In the genomic region with DNA sequence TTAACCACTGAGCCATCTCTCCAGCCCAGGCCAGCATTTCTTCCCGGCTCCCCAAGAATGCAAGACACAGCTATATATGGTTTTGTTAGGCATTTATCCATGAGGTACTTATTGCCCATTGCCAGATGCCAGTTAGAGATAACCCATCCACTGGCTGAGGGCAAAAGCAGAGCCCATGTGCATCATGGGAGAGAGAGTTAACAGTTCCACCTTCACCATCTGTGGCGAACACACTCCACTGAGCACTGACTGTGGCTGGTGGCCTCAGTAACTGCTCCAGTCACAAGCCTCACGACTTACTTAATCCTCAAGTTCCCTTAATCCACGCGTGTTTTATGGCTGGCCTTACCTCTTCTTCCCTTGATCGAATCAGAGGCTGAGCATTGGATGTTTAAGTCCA, we compare ENCODE assay signal across 36 mouse cellular contexts. TPM values are rescaled to one million over a fixed set of nuclear protein-coding genes. Genes with fewer than 3 reads are reported as not detected.
A peak's percentile ranks its signal among the peaks of the same experiment; 100 is the strongest.
DNase-seq lines count a peak whose midpoint lies in the region; ATAC-seq and TF ChIP-seq lines count a peak whose summit lies in the region.
"Had no signal": no experiment of that assay in that cellular context is flagged by ENCODE, and none has a peak within 500 bp of the region (broad histone marks: within the 10 kb centered on the region; RNA-seq: fewer than 3 reads in every experiment).

No protein-coding gene starts in this region.

- no peak overlapping the region for H3K4me3 ChIP-seq in MEL (ENCODE audit: control insufficient read depth in 1 of 2, insufficient read depth in 1 of 2, low read depth in 2 of 2, low read length in 2 of 2)
- H3K4me3 ChIP-seq in liver, embryonic 12.5 days = no peak overlapping the region
- no peak overlapping the region for H3K4me3 ChIP-seq in heart, embryonic 12.5 days
- H3K4me3 ChIP-seq in forebrain, postnatal 0 days (ENCODE audit: low read depth, low read length) = no peak overlapping the region
- H3K4me3 ChIP-seq: embryonic facial prominence, embryonic 12.5 days; erythroblast, embryonic 14.5 days; forebrain, embryonic 12.5 days; heart, embryonic 13.5 days; hindbrain, embryonic 12.5 days; midbrain, embryonic 10.5 days; myocyte; neural tube, embryonic 13.5 days; stomach, embryonic 15.5 days had no signal

- no peak overlapping the region for H3K4me2 ChIP-seq in liver, embryonic 12.5 days
- no peak overlapping the region for H3K4me2 ChIP-seq in heart, embryonic 12.5 days
- H3K4me2 ChIP-seq in forebrain, postnatal 0 days (ENCODE audit: low read depth) = no peak overlapping the region
- H3K4me2 ChIP-seq: embryonic facial prominence, embryonic 12.5 days; forebrain, embryonic 12.5 days; heart, embryonic 13.5 days; hindbrain, embryonic 12.5 days; neural tube, embryonic 13.5 days; stomach, embryonic 15.5 days had no signal

- peaks cover 24 to 30% of the 10 kb centered on the region in 2 experiments for H3K4me1 ChIP-seq in MEL (ENCODE audit: control insufficient read depth in 1 of 2, insufficient read depth in 2 of 2, low read length in 2 of 2)
- H3K4me1 ChIP-seq in liver, embryonic 12.5 days = peaks cover 44% of the 10 kb centered on the region
- H3K4me1 ChIP-seq in heart, embryonic 12.5 days (replicated peaks) = peaks cover 13% of the 10 kb centered on the region
- no peaks in the 10 kb centered on the region for H3K4me1 ChIP-seq in forebrain, postnatal 0 days (ENCODE audit: insufficient read depth)
- H3K4me1 ChIP-seq: stomach, embryonic 15.5 days had no signal

- 46% methylated on average over 6 of the region's 6 CpGs for WGBS in liver, embryonic 12.5 days (ENCODE audit: insufficient replicate concordance)
- 79% methylated on average over 6 of the region's 6 CpGs for WGBS in heart, embryonic 12.5 days
- 78% methylated on average over 6 of the region's 6 CpGs for WGBS in forebrain, postnatal 0 days

- no peaks in the 10 kb centered on the region for H3K9me3 ChIP-seq in MEL (replicated peaks; ENCODE audit: insufficient read depth, low read length)
- 0 out of 2 replicates have a peak, but pooled peaks cover 5% of the 10 kb centered on the region for H3K9me3 ChIP-seq in liver, embryonic 12.5 days (replicated peaks)
- no peaks in the 10 kb centered on the region for H3K9me3 ChIP-seq in heart, embryonic 12.5 days (replicated peaks)
- H3K9me3 ChIP-seq in forebrain, postnatal 0 days (ENCODE audit: low read length) = no peaks in the 10 kb centered on the region
- H3K9me3 ChIP-seq: embryonic facial prominence, embryonic 12.5 days; forebrain, embryonic 12.5 days; heart, embryonic 13.5 days; hindbrain, embryonic 12.5 days; midbrain, embryonic 10.5 days; neural tube, embryonic 13.5 days; stomach, embryonic 15.5 days had no signal

- peak in 1 of 2 experiments; percentile 63; a peak in 2 of 4 replicates for TF ChIP-seq EP300 in MEL (IDR thresholded peaks at IDR 0.05; ENCODE audit: low read depth in 1 of 2, low read length in 2 of 2)

- no peak overlapping the region for H3K9ac ChIP-seq in MEL (ENCODE audit: control insufficient read depth, low read depth, low read length, poor library complexity, severe bottlenecking)
- H3K9ac ChIP-seq in liver, embryonic 12.5 days = no peak overlapping the region
- no peak overlapping the region for H3K9ac ChIP-seq in heart, embryonic 12.5 days
- H3K9ac ChIP-seq in forebrain, postnatal 0 days = no peak overlapping the region
- H3K9ac ChIP-seq: embryonic facial prominence, embryonic 12.5 days; forebrain, embryonic 12.5 days; heart, embryonic 13.5 days; hindbrain, embryonic 12.5 days; neural tube, embryonic 13.5 days; stomach, embryonic 15.5 days had no signal

- TF ChIP-seq POLR2A in MEL (IDR thresholded peaks at IDR 0.05; ENCODE audit: control insufficient read depth in 1 of 2, insufficient read depth in 1 of 2, low read depth in 1 of 2, low read length in 2 of 2, poor library complexity in 1 of 2) = no peak

- peaks cover 0 to 22% of the 10 kb centered on the region in 2 experiments for H3K36me3 ChIP-seq in MEL (ENCODE audit: control insufficient read depth in 1 of 2, insufficient read depth in 2 of 2, low read length in 2 of 2)
- H3K36me3 ChIP-seq in liver, embryonic 12.5 days = peaks cover 4% of the 10 kb centered on the region; the same call in 1 of the 2 replicates
- H3K36me3 ChIP-seq in heart, embryonic 12.5 days = no peaks in the 10 kb centered on the region
- H3K36me3 ChIP-seq in forebrain, postnatal 0 days (ENCODE audit: insufficient read depth) = peaks cover 4% of the 10 kb centered on the region; the same call in 1 of the 2 replicates
- H3K36me3 ChIP-seq: embryonic facial prominence, embryonic 12.5 days; heart, embryonic 13.5 days; hindbrain, embryonic 12.5 days; midbrain, embryonic 10.5 days; stomach, embryonic 15.5 days had no signal

- no peak for TF ChIP-seq CTCF in MEL (IDR thresholded peaks at IDR 0.05 in 2 of 3, conservative IDR thresholded peaks at IDR 0.05 in 1 of 3; ENCODE audit: control insufficient read depth in 1 of 3, insufficient read depth in 1 of 3, low read depth in 2 of 3, low read length in 3 of 3, poor library complexity in 1 of 3, severe bottlenecking in 1 of 3)
- no peak for TF ChIP-seq CTCF in forebrain, postnatal 0 days (IDR thresholded peaks at IDR 0.05; ENCODE audit: low read depth)

- ATAC-seq in liver, embryonic 12.5 days = peak; percentile 72
- ATAC-seq in megakaryocyte, adult 5-6 weeks (ENCODE audit: poor library complexity, severe bottlenecking) = 0 out of 2 replicates have a peak, but pooled peaks have one; percentile 10
- ATAC-seq in frontal cortex, adult (ENCODE audit: low TSS enrichment) = no peak
- no peak for ATAC-seq in heart, embryonic 12.5 days (ENCODE audit: insufficient number of reproducible peaks, low FRiP score)
- ATAC-seq in forebrain, postnatal 0 days = no peak
- ATAC-seq: midbrain, embryonic 16.5 days had no signal

- no peaks in the 10 kb centered on the region for H3K79me2 ChIP-seq in MEL (ENCODE audit: control insufficient read depth, insufficient read depth, low read length, poor library complexity)

- DNase-seq in MEL (ENCODE audit: low read depth, low spot score) = peak; percentile 66
- DNase-seq in ovary, postnatal 14 days (ENCODE audit: low spot score) = no peak
- DNase-seq in forebrain, postnatal 0 days = no peak
- DNase-seq: adrenal gland, adult 2 months; cerebellum, adult 11-12 months; cerebellum, postnatal 10 days; gastrocnemius, postnatal 10 days; heart, adult 18-20 months; heart, postnatal 14 days; kidney, adult 2 months; kidney, postnatal 10 days; lung, adult 18-20 months; lung, postnatal 14 days; thymus, postnatal 25 days had no signal

- H3K27ac ChIP-seq in MEL (ENCODE audit: control insufficient read depth, low read depth, low read length) = peak overlapping the region; percentile 38; the same call in 1 of the 2 replicates
- no peak overlapping the region for H3K27ac ChIP-seq in liver, embryonic 12.5 days
- no peak overlapping the region for H3K27ac ChIP-seq in heart, embryonic 12.5 days (ENCODE audit: poor library complexity, severe bottlenecking)
- no peak overlapping the region for H3K27ac ChIP-seq in forebrain, postnatal 0 days (ENCODE audit: low read depth, low read length)
- H3K27ac ChIP-seq: embryonic facial prominence, embryonic 12.5 days; forebrain, embryonic 12.5 days; heart, embryonic 13.5 days; hindbrain, embryonic 12.5 days; midbrain, embryonic 10.5 days; neural tube, embryonic 13.5 days; stomach, embryonic 15.5 days had no signal

- H3K27me3 ChIP-seq in MEL (ENCODE audit: control insufficient read depth in 1 of 2, insufficient read depth in 2 of 2, low read length in 2 of 2) = no peaks in the 10 kb centered on the region
- no peaks in the 10 kb centered on the region for H3K27me3 ChIP-seq in liver, embryonic 12.5 days (replicated peaks)
- H3K27me3 ChIP-seq in heart, embryonic 12.5 days (replicated peaks) = no peaks in the 10 kb centered on the region
- H3K27me3 ChIP-seq in forebrain, postnatal 0 days (ENCODE audit: insufficient read depth, low read length) = no peaks in the 10 kb centered on the region
- H3K27me3 ChIP-seq: embryonic facial prominence, embryonic 12.5 days; forebrain, embryonic 12.5 days; heart, embryonic 13.5 days; hindbrain, embryonic 12.5 days; neural tube, embryonic 13.5 days; stomach, embryonic 15.5 days had no signal

- no peak for TF ChIP-seq RAD21 in MEL (IDR thresholded peaks at IDR 0.05; ENCODE audit: low read depth, low read length)

TF ChIP-seq in MEL, 35 proteins besides CTCF, POLR2A, EP300 and RAD21 (continues in another document):
- TF ChIP-seq BHLHE40 (IDR thresholded peaks at IDR 0.05; ENCODE audit: borderline replicate concordance, low read depth, low read length) = no peak

RNA-seq across cellular contexts. Expression of a gene that starts 9.2 kb away (rescaled TPM):
- 9.4 and 10.4 TPM in 2 replicates for total RNA-seq in MEL (2012; rRNA removed)
- 1 to 10 TPM in 1 of 2 experiments, not detected in 1; 4.3 TPM for polyA plus RNA-seq in MEL (2012; ENCODE audit: insufficient read depth in 1 of 2, insufficient read length in 2 of 2, low read depth in 1 of 2, low replicate concordance in 2 of 2, missing spikeins in 1 of 2)
- polyA plus RNA-seq in liver, embryonic 12.5 days (2016; fragmentation: Nextera tagmentation; extraction: Ambion mirVana) = 0.81 TPM in 2 replicates
- total RNA-seq in megakaryocyte, adult 5-6 weeks (2015) = 5.5 and 13.1 TPM in 2 replicates
- 8.0 and 8.7 TPM in 2 replicates for total RNA-seq in megakaryocyte, adult 5-6 weeks (2017)
- 0.83 TPM in 1 of 2 replicates, not detected in the other for polyA plus RNA-seq in heart, embryonic 12.5 days (2016; fragmentation: Nextera tagmentation; extraction: Ambion mirVana)
- total RNA-seq in forebrain, postnatal 0 days (2014; rRNA removed) = not detected in 2 replicates
- polyA plus RNA-seq in forebrain, postnatal 0 days (2015; fragmentation: Nextera tagmentation; extraction: Ambion mirVana) = 2.5 and 3.4 TPM in 2 replicates
- total RNA-seq: adrenal gland, adult 2 months; ES-E14; gastrocnemius, postnatal 10 days; heart, adult 18-20 months; heart, postnatal 14 days; layer of hippocampus, adult 18-20 months; layer of hippocampus, postnatal 25 days; left cerebral cortex, postnatal 10 days had no signal
- polyA plus RNA-seq: adrenal gland, adult 2 months; erythroblast, embryonic 14.5 days; frontal cortex, adult 2 months; kidney, adult 2 months had no signal

RNA-seq across cellular contexts. Expression of a gene that starts 25.3 kb away (rescaled TPM):
- total RNA-seq in MEL (2012; rRNA removed) = not detected in 2 replicates
- polyA plus RNA-seq in MEL (2012; ENCODE audit: insufficient read depth in 1 of 2, insufficient read length in 2 of 2, low read depth in 1 of 2, low replicate concordance in 2 of 2, missing spikeins in 1 of 2) = not detected
- polyA plus RNA-seq in liver, embryonic 12.5 days (2016; fragmentation: Nextera tagmentation; extraction: Ambion mirVana) = not detected in 2 replicates
- total RNA-seq in megakaryocyte, adult 5-6 weeks (2015) = 0.18 TPM in 2 replicates
- total RNA-seq in megakaryocyte, adult 5-6 weeks (2017) = 0.28 and 0.62 TPM in 2 replicates
- polyA plus RNA-seq in heart, embryonic 12.5 days (2016; fragmentation: Nextera tagmentation; extraction: Ambion mirVana) = not detected in 2 replicates
- not detected in 2 replicates for total RNA-seq in forebrain, postnatal 0 days (2014; rRNA removed)
- polyA plus RNA-seq in forebrain, postnatal 0 days (2015; fragmentation: Nextera tagmentation; extraction: Ambion mirVana) = not detected in 2 replicates
- total RNA-seq: adrenal gland, adult 2 months; ES-E14; gastrocnemius, postnatal 10 days; heart, adult 18-20 months; heart, postnatal 14 days; layer of hippocampus, adult 18-20 months; layer of hippocampus, postnatal 25 days; left cerebral cortex, postnatal 10 days had no signal
- polyA plus RNA-seq: adrenal gland, adult 2 months; CD4-positive, CD25-positive, alpha-beta regulatory T cell, adult 4 months; embryonic facial prominence, embryonic 12.5 days; erythroblast, embryonic 14.5 days; forebrain, embryonic 12.5 days; frontal cortex, adult 2 months; heart, embryonic 13.5 days; hindbrain, embryonic 12.5 days; kidney, adult 2 months; limb, embryonic 11.5 days; midbrain, embryonic 10.5 days; midbrain, embryonic 16.5 days; myocyte; neural tube, embryonic 13.5 days; spleen, adult 2 months; stomach, embryonic 15.5 days had no signal

RNA-seq across cellular contexts. Expression of a gene that starts 42.1 kb away (rescaled TPM):
- total RNA-seq in MEL (2012; rRNA removed) = 13.6 and 14.2 TPM in 2 replicates
- 10 to 100 TPM; 17.1 to 88.3 TPM for polyA plus RNA-seq in MEL (2012; ENCODE audit: insufficient read depth in 1 of 2, insufficient read length in 2 of 2, low read depth in 1 of 2, low replicate concordance in 2 of 2, missing spikeins in 1 of 2)
- polyA plus RNA-seq in liver, embryonic 12.5 days (2016; fragmentation: Nextera tagmentation; extraction: Ambion mirVana) = 13.7 and 14.5 TPM in 2 replicates
- 2.5 and 4.1 TPM in 2 replicates for total RNA-seq in megakaryocyte, adult 5-6 weeks (2015)
- 3.3 and 5.0 TPM in 2 replicates for total RNA-seq in megakaryocyte, adult 5-6 weeks (2017)
- polyA plus RNA-seq in heart, embryonic 12.5 days (2016; fragmentation: Nextera tagmentation; extraction: Ambion mirVana) = 36.1 and 37.2 TPM in 2 replicates
- 103 and 118 TPM in 2 replicates for total RNA-seq in forebrain, postnatal 0 days (2014; rRNA removed)
- 241 and 330 TPM in 2 replicates for polyA plus RNA-seq in forebrain, postnatal 0 days (2015; fragmentation: Nextera tagmentation; extraction: Ambion mirVana)

Comparison
In these comparisons a context has a peak if more than half of its experiments do, and no peak if none do; other contexts are left out.
1. ATAC-seq: peak in liver, embryonic 12.5 days (single experiment) and megakaryocyte, adult 5-6 weeks (single experiment); none in frontal cortex, adult (single experiment), heart, embryonic 12.5 days (single experiment) and forebrain, postnatal 0 days (single experiment).